Mouse (Mus musculus): Measurements from ENCODE around the gene Tnk2. TPM values are rescaled to one million over a fixed set of nuclear protein-coding genes. Genes with fewer than 3 reads are reported as not detected.

Gene Tnk2
- total RNA-seq, 1 experiment = 47.1 TPM

- H3K9ac ChIP-seq (ENCODE audit: insufficient read depth, low read depth, low read length, poor library complexity, severe bottlenecking) = no peak overlapping the region
- TF ChIP-seq ZNF384 (IDR thresholded peaks at IDR 0.05; ENCODE audit: low read depth, low read length) (no peak), HCFC1 (IDR thresholded peaks at IDR 0.05; ENCODE audit: borderline replicate concordance, insufficient read depth, low read length) (no peak), CHD2 (IDR thresholded peaks at IDR 0.05; ENCODE audit: low read depth, low read length) (no peak), ZC3H11A (IDR thresholded peaks at IDR 0.05; ENCODE audit: borderline replicate concordance, low read depth, low read length) (no peak)
- no peak overlapping the region for H3K4me3 ChIP-seq (ENCODE audit: insufficient read depth in 1 of 2, low read depth in 1 of 2, low read length in 2 of 2, poor library complexity in 1 of 2, severe bottlenecking in 1 of 2)
- peaks cover 0 to 7% of the 10 kb centered on the region in 2 experiments; a peak in 3 of 4 replicates for H3K4me1 ChIP-seq (ENCODE audit: control insufficient read depth in 2 of 2, insufficient read depth in 2 of 2, low read length in 2 of 2, poor library complexity in 1 of 2)
- in situ Hi-C loops (cut with MboI; ENCODE audit: low sequenced_read_pairs in 2 of 2, unreplicated experiment in 2 of 2) = no loop called here
- no peak for DNase-seq (ENCODE audit: low read depth, low spot score)
- H3K9me3 ChIP-seq (ENCODE audit: control insufficient read depth, insufficient read depth, low read depth, low read length) = no peaks in the 10 kb centered on the region
- no peak overlapping the region for H3K27ac ChIP-seq (ENCODE audit: insufficient read depth, low read depth, low read length, poor library complexity, severe bottlenecking)
- H3K36me3 ChIP-seq (ENCODE audit: control insufficient read depth, insufficient read depth, low read length, poor library complexity, severe bottlenecking) = no peaks in the 10 kb centered on the region
Measured at GRCm38 (mm10) chr16:32713556-32713955, 69.9 kb downstream of the Tnk2 start.

- DNase-seq (ENCODE audit: low read depth, low spot score) = peak; percentile 70
- in situ Hi-C loops (cut with MboI; ENCODE audit: low sequenced_read_pairs in 2 of 2, unreplicated experiment in 2 of 2) = no loop called here
- H3K4me3 ChIP-seq (ENCODE audit: insufficient read depth in 1 of 2, low read depth in 1 of 2, low read length in 2 of 2, poor library complexity in 1 of 2, severe bottlenecking in 1 of 2) = no peak overlapping the region
Measured at GRCm38 (mm10) chr16:32715364-32715763, 71.7 kb downstream of the Tnk2 start.

GRCm38 (mm10) chr16:32723163-32723562, 79.5 kb downstream of the Tnk2 start:
- in situ Hi-C loops (cut with MboI; ENCODE audit: low sequenced_read_pairs in 2 of 2, unreplicated experiment in 2 of 2) = no loop called here
- Histone ChIP-seq H3K9ac (ENCODE audit: insufficient read depth, low read depth, low read length, poor library complexity, severe bottlenecking) (no peak overlapping the region), H3K4me1 (ENCODE audit: control insufficient read depth in 2 of 2, insufficient read depth in 2 of 2, low read length in 2 of 2, poor library complexity in 1 of 2) (peaks cover 0 to 2% of the 10 kb centered on the region in 2 experiments; a peak in 1 of 4 replicates), H3K36me3 (ENCODE audit: control insufficient read depth, insufficient read depth, low read length, poor library complexity, severe bottlenecking) (no peaks in the 10 kb centered on the region), H3K27ac (ENCODE audit: insufficient read depth, low read depth, low read length, poor library complexity, severe bottlenecking) (no peak overlapping the region), H3K9me3 (ENCODE audit: control insufficient read depth, insufficient read depth, low read depth, low read length) (no peaks in the 10 kb centered on the region), H3K4me3 (ENCODE audit: insufficient read depth in 1 of 2, low read depth in 1 of 2, low read length in 2 of 2, poor library complexity in 1 of 2, severe bottlenecking in 1 of 2) (no peak overlapping the region)
- no peak for TF ChIP-seq MAFK (IDR thresholded peaks at IDR 0.05; ENCODE audit: insufficient read depth, low read depth, low read length)
- TF ChIP-seq ZNF384 (IDR thresholded peaks at IDR 0.05; ENCODE audit: low read depth, low read length) = no peak
- no peak for TF ChIP-seq ZC3H11A (IDR thresholded peaks at IDR 0.05; ENCODE audit: borderline replicate concordance, low read depth, low read length)
- no peak for TF ChIP-seq CHD2 (IDR thresholded peaks at IDR 0.05; ENCODE audit: low read depth, low read length)
- TF ChIP-seq HCFC1 (IDR thresholded peaks at IDR 0.05; ENCODE audit: borderline replicate concordance, insufficient read depth, low read length) = no peak
- no peak for DNase-seq (ENCODE audit: low read depth, low spot score)

More at GRCm38 (mm10) chr16:32715364-32715763, 71.7 kb downstream of the Tnk2 start:
- Histone ChIP-seq H3K27ac (ENCODE audit: insufficient read depth, low read depth, low read length, poor library complexity, severe bottlenecking) (no peak overlapping the region), H3K9me3 (ENCODE audit: control insufficient read depth, insufficient read depth, low read depth, low read length) (no peaks in the 10 kb centered on the region), H3K4me1 (ENCODE audit: control insufficient read depth in 2 of 2, insufficient read depth in 2 of 2, low read length in 2 of 2, poor library complexity in 1 of 2) (peaks cover 0 to 7% of the 10 kb centered on the region in 2 experiments; a peak in 3 of 4 replicates), H3K9ac (ENCODE audit: insufficient read depth, low read depth, low read length, poor library complexity, severe bottlenecking) (no peak overlapping the region), H3K36me3 (ENCODE audit: control insufficient read depth, insufficient read depth, low read length, poor library complexity, severe bottlenecking) (no peaks in the 10 kb centered on the region)
- TF ChIP-seq ZC3H11A (IDR thresholded peaks at IDR 0.05; ENCODE audit: borderline replicate concordance, low read depth, low read length) (0 out of 2 replicates have a peak, but pooled peaks have one; percentile 23), HCFC1 (IDR thresholded peaks at IDR 0.05; ENCODE audit: borderline replicate concordance, insufficient read depth, low read length) (no peak)

- no peak for DNase-seq (ENCODE audit: low read depth, low spot score)
Measured at GRCm38 (mm10) chr16:32723767-32724166, 80.1 kb downstream of the Tnk2 start.

GRCm38 (mm10) chr16:32724259-32724658, 80.6 kb downstream of the Tnk2 start:
- TF ChIP-seq ZC3H11A (IDR thresholded peaks at IDR 0.05; ENCODE audit: borderline replicate concordance, low read depth, low read length) = no peak
- TF ChIP-seq ZNF384 (IDR thresholded peaks at IDR 0.05; ENCODE audit: low read depth, low read length) = no peak
- no peak for TF ChIP-seq HCFC1 (IDR thresholded peaks at IDR 0.05; ENCODE audit: borderline replicate concordance, insufficient read depth, low read length)
- TF ChIP-seq MAFK (IDR thresholded peaks at IDR 0.05; ENCODE audit: insufficient read depth, low read depth, low read length) = no peak
- TF ChIP-seq CHD2 (IDR thresholded peaks at IDR 0.05; ENCODE audit: low read depth, low read length) = no peak
- DNase-seq (ENCODE audit: low read depth, low spot score) = no peak
- H3K9ac ChIP-seq (ENCODE audit: insufficient read depth, low read depth, low read length, poor library complexity, severe bottlenecking) = no peak overlapping the region
- in situ Hi-C loops (cut with MboI; ENCODE audit: low sequenced_read_pairs in 2 of 2, unreplicated experiment in 2 of 2) = no loop called here
- no peaks in the 10 kb centered on the region for H3K9me3 ChIP-seq (ENCODE audit: control insufficient read depth, insufficient read depth, low read depth, low read length)
- H3K27ac ChIP-seq (ENCODE audit: insufficient read depth, low read depth, low read length, poor library complexity, severe bottlenecking) = no peak overlapping the region
- H3K36me3 ChIP-seq (ENCODE audit: control insufficient read depth, insufficient read depth, low read length, poor library complexity, severe bottlenecking) = no peaks in the 10 kb centered on the region
- peaks cover 0 to 2% of the 10 kb centered on the region in 2 experiments; a peak in 1 of 4 replicates for H3K4me1 ChIP-seq (ENCODE audit: control insufficient read depth in 2 of 2, insufficient read depth in 2 of 2, low read length in 2 of 2, poor library complexity in 1 of 2)
- H3K4me3 ChIP-seq (ENCODE audit: insufficient read depth in 1 of 2, low read depth in 1 of 2, low read length in 2 of 2, poor library complexity in 1 of 2, severe bottlenecking in 1 of 2) = no peak overlapping the region

More at GRCm38 (mm10) chr16:32723767-32724166, 80.1 kb downstream of the Tnk2 start:
- Histone ChIP-seq H3K4me1 (ENCODE audit: control insufficient read depth in 2 of 2, insufficient read depth in 2 of 2, low read length in 2 of 2, poor library complexity in 1 of 2) (peaks cover 0 to 2% of the 10 kb centered on the region in 2 experiments; a peak in 1 of 4 replicates), H3K36me3 (ENCODE audit: control insufficient read depth, insufficient read depth, low read length, poor library complexity, severe bottlenecking) (no peaks in the 10 kb centered on the region), H3K9ac (ENCODE audit: insufficient read depth, low read depth, low read length, poor library complexity, severe bottlenecking) (no peak overlapping the region), H3K9me3 (ENCODE audit: control insufficient read depth, insufficient read depth, low read depth, low read length) (no peaks in the 10 kb centered on the region), H3K27ac (ENCODE audit: insufficient read depth, low read depth, low read length, poor library complexity, severe bottlenecking) (no peak overlapping the region), H3K4me3 (ENCODE audit: insufficient read depth in 1 of 2, low read depth in 1 of 2, low read length in 2 of 2, poor library complexity in 1 of 2, severe bottlenecking in 1 of 2) (no peak overlapping the region)
- in situ Hi-C loops (cut with MboI; ENCODE audit: low sequenced_read_pairs in 2 of 2, unreplicated experiment in 2 of 2) = no loop called here
- TF ChIP-seq ZNF384 (IDR thresholded peaks at IDR 0.05; ENCODE audit: low read depth, low read length) = no peak
- no peak for TF ChIP-seq MAFK (IDR thresholded peaks at IDR 0.05; ENCODE audit: insufficient read depth, low read depth, low read length)
- TF ChIP-seq HCFC1 (IDR thresholded peaks at IDR 0.05; ENCODE audit: borderline replicate concordance, insufficient read depth, low read length) = no peak
- TF ChIP-seq ZC3H11A (IDR thresholded peaks at IDR 0.05; ENCODE audit: borderline replicate concordance, low read depth, low read length) = no peak
- TF ChIP-seq CHD2 (IDR thresholded peaks at IDR 0.05; ENCODE audit: low read depth, low read length) = no peak

All from ES-E14 (cell line).